Mouse (Mus musculus) embryonic facial prominence, embryonic 12.5 days (tissue): ENCODE data around the gene Lemd2. TPM values are rescaled to one million over a fixed set of nuclear protein-coding genes. Genes with fewer than 3 reads are reported as not detected.
A peak's percentile ranks its signal among the peaks of the same experiment; 100 is the strongest.

Experiments
- ATAC-seq: fragments of 200-750 bp; cut with Nextera tagmentation; 2 replicates; pipeline ENCODE4 v1.8.0; 2017; ENCODE audit not compliant: insufficient number of reproducible peaks, insufficient read depth, low FRiP score, low TSS enrichment
- H3K27ac ChIP-seq: fragments of 300-500 bp; sonication (generic); 2 replicates; pipeline ENCODE4 v1.5.1; 2016; ENCODE audit warnings: mild to moderate bottlenecking
- H3K27me3 ChIP-seq: fragments of 300-500 bp; sonication (generic); 2 replicates; pipeline ENCODE4 v1.6.1; 2016; ENCODE audit warnings: mild to moderate bottlenecking, moderate library complexity
- H3K36me3 ChIP-seq: fragments of 300-500 bp; sonication (generic); 2 replicates; pipeline ENCODE4 v1.6.1; 2016; ENCODE audit warnings: mild to moderate bottlenecking
- H3K4me1 ChIP-seq: fragments of 300-500 bp; sonication (generic); 2 replicates; pipeline ENCODE4 v1.6.1; 2016
- H3K4me2 ChIP-seq: fragments of 300-500 bp; sonication (generic); replicated peaks from 2 replicates; pipeline ENCODE4 v1.6.1; 2016; ENCODE audit warnings: mild to moderate bottlenecking, moderate library complexity
- H3K4me3 ChIP-seq: fragments of 300-500 bp; sonication (generic); 2 replicates; pipeline ENCODE4 v1.5.1; 2016; ENCODE audit warnings: mild to moderate bottlenecking
- H3K9ac ChIP-seq: fragments of 300-500 bp; sonication (generic); 2 replicates; pipeline ENCODE4 v1.6.1; 2016; ENCODE audit warnings: mild to moderate bottlenecking, moderate library complexity
- H3K9me3 ChIP-seq: fragments of 300-500 bp; sonication (generic); 2 replicates; pipeline ENCODE4 v1.6.1; 2016; ENCODE audit warnings: mild to moderate bottlenecking, moderate library complexity
- WGBS: fragments of 180-500 bp; shearing (Covaris S2); methylation state at CpG from one replicate; pipeline ENCODE4 v1.1.7; 2016; 5-methylcytosine and 5-hydroxymethylcytosine counted together
- polyA plus RNA-seq: library from polyadenylated mRNA; unstranded; fragments of >200 nt; fragmentation: Nextera tagmentation; extraction: Ambion mirVana; gene quantifications from 2 replicates; pipeline ENCODE4 v1.2.1, GENCODE M21; 2016

Gene Lemd2
- polyA plus RNA-seq, 1 experiment from 2014 or later: 30.9 TPM

DNA sequence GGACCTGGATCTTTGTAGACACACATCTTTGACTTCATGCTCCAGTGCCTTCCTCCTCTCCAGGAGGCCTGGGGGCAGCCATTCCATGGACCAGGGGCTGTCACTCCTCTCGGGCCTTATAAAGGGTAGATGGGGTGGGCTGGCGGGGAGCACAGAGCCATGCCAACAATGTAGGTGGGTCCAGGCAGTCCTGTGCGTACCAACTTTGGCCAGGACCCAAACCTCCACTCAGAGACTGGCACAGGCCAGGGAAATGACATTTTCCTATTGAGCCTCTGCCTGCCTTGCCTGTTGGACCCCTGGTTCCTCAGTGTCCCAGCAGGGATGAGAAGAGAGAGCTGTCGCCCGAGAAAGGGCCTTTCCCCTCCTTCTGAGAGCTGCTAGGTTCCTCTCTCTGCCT is 21.9 kb downstream of the Lemd2 start:
- Histone ChIP-seq H3K4me2 (no peak overlapping the region), H3K4me1 (0 out of 2 replicates have a peak, but pooled peaks cover 3% of the 10 kb centered on the region), H3K9ac (no peak overlapping the region), H3K4me3 (no peak overlapping the region), H3K9me3 (no peaks in the 10 kb centered on the region), H3K36me3 (no peaks in the 10 kb centered on the region), H3K27ac (no peak overlapping the region), H3K27me3 (no peaks in the 10 kb centered on the region)
- no peak for ATAC-seq
- 75% methylated on average over 5 of the region's 5 CpGs for WGBS

DNA sequence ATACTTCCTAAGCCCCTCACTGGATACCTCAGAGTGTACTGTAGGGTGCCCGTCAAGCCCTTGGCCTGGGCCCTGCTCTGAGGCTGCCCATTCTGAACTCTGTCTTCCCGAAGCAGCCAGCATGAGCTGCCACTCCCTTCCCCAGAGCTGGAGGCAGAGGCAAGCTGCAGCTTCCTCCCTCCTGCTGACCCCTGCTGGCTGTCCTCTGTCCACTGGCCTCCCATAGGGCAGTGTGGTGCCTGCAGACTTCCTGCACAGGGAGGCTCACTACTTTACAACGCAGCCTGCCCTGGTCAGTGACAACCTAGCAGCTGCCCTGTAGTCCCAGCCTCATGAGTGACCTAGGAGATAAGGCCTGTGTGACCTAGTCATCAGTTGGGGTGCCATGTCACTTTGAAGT is 22.6 kb downstream of the Lemd2 start:
- Histone ChIP-seq H3K9ac (no peak overlapping the region), H3K4me3 (no peak overlapping the region), H3K27ac (no peak overlapping the region), H3K9me3 (no peaks in the 10 kb centered on the region), H3K4me2 (no peak overlapping the region), H3K36me3 (no peaks in the 10 kb centered on the region), H3K27me3 (no peaks in the 10 kb centered on the region), H3K4me1 (0 out of 2 replicates have a peak, but pooled peaks cover 3% of the 10 kb centered on the region)
- no peak for ATAC-seq
- WGBS: 31% methylated on average over 3 of the region's 3 CpGs

DNA sequence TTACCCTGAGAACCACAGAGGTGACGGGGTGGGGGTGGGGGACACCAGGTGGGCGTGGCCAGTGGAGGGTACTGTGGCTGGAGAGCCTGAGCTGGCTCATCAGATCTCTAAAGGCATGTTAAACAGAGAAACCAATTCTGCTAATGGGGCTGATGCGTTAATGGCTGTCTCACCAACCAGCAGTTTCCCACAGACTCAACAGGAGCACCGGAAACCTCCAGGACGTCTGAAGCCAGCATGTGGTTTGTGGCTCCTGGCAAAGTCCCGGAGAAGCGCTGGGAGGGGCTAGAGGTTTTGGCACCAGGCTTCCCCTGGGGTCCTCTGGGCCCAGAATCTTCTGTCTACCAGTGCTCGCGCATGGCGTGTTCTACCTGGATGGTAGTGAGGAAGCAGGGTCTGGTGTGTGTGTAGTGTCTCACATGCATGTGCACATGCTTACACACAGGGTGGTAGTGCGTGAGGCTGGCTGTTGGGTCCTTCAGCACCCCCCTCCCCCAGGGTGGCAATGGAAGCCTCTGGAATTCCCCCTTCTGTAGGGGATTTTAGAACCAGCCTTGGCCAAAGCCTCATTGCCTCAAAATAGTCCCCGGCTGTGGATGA is 24.5 kb downstream of the Lemd2 start:
- H3K9me3 ChIP-seq: no peaks in the 10 kb centered on the region
- 61% methylated on average over 12 of the region's 12 CpGs for WGBS
- no peak overlapping the region for H3K4me2 ChIP-seq
- no peak overlapping the region for H3K4me3 ChIP-seq
- no peaks in the 10 kb centered on the region for H3K27me3 ChIP-seq
- peaks cover 17% of the 10 kb centered on the region for H3K4me1 ChIP-seq
- no peak overlapping the region for H3K27ac ChIP-seq
- no peak for ATAC-seq
- no peaks in the 10 kb centered on the region for H3K36me3 ChIP-seq
- no peak overlapping the region for H3K9ac ChIP-seq

DNA sequence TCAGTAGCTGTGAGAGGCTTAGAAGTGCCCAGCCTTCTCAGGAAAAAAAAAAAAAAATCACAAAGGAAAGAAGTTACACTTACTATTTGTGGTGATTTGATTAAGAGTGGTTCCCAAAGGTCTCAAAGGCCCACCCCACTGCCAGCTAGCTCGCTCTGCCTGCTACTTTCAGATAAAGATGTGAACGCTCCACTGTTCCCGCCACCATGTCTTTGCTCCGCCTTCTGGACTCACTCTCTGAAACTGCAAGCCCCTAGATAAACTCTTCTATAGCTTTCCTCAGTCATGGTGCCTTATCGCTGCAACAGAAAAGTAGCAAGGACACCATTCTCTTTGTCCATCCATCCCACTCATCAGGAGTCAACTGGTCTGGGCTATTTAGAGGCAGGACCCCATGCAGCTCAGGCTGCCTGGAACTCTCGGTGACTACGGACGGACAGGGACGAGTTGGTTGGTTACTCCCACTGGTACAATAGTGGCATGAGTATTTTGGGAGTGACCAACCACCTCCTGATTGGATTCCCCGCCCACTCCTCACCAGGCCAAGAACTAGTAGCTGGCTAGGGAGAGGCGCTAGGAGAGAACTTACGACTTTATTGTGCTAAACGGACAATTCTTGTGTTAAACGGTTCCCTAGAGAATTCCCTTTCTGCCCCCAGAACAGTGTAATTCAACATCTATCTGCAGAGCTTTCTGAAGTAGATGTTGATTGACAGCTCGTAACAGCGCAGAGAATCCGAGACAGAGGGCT is 25.7 kb downstream of the Lemd2 start:
- WGBS: 90% methylated on average over 17 of the region's 17 CpGs
- no peaks in the 10 kb centered on the region for H3K36me3 ChIP-seq
- H3K27ac ChIP-seq: no peak overlapping the region
- no peak for ATAC-seq
- H3K4me3 ChIP-seq: no peak overlapping the region
- H3K4me1 ChIP-seq: peaks cover 17% of the 10 kb centered on the region
- no peak overlapping the region for H3K9ac ChIP-seq
- H3K27me3 ChIP-seq: no peaks in the 10 kb centered on the region
- H3K9me3 ChIP-seq: no peaks in the 10 kb centered on the region
- H3K4me2 ChIP-seq: no peak overlapping the region

DNA sequence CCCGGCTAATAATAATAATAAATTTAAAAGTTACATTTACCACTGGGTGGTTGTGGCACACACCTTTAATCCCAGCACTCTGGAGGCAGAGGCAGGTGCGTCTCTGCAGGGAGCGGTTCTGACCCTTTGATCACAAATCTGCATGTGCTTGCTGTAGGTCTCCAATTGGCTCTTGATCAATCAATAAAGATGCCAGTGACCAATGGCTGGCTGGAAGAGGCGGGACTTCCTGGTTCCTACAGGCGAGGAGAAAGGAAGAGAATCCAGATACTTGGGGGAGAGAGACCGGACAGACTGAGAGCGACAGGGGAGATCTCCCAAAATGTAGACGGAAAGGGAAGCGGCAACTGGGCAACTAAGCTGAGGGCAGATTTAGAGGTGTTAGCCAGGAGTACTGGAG is 26.2 kb downstream of the Lemd2 start:
- Histone ChIP-seq H3K4me3 (no peak overlapping the region), H3K9ac (no peak overlapping the region), H3K27me3 (no peaks in the 10 kb centered on the region), H3K4me2 (no peak overlapping the region), H3K9me3 (no peaks in the 10 kb centered on the region), H3K4me1 (peaks cover 17% of the 10 kb centered on the region), H3K36me3 (no peaks in the 10 kb centered on the region), H3K27ac (no peak overlapping the region)
- ATAC-seq: no peak
- WGBS: 87% methylated on average over 9 of the region's 9 CpGs

DNA sequence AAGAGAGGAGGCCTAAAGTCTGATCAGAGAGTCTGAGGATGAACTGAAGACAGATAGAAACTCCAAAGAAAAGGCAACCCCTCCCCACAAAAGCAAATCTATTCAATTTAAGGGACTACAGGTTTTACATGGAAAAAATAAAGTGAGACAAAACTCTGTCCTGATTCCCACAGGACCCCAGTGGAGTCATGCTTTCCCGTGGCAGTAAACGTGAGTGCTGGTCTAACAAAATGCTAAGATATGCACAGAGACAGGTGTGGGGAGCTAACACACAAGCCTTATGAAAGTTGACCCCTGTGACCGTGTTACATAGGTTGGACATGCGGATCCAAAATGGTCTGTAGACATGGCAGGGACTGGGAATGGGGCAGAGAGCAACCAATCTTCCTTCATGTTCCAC is 27.5 kb downstream of the Lemd2 start:
- H3K27ac ChIP-seq: no peak overlapping the region
- no peaks in the 10 kb centered on the region for H3K27me3 ChIP-seq
- H3K4me2 ChIP-seq: no peak overlapping the region
- no peak overlapping the region for H3K9ac ChIP-seq
- WGBS: 83% methylated on average over 4 of the region's 4 CpGs
- no peaks in the 10 kb centered on the region for H3K9me3 ChIP-seq
- no peak for ATAC-seq
- no peaks in the 10 kb centered on the region for H3K36me3 ChIP-seq
- peaks cover 17% of the 10 kb centered on the region for H3K4me1 ChIP-seq
- no peak overlapping the region for H3K4me3 ChIP-seq

DNA sequence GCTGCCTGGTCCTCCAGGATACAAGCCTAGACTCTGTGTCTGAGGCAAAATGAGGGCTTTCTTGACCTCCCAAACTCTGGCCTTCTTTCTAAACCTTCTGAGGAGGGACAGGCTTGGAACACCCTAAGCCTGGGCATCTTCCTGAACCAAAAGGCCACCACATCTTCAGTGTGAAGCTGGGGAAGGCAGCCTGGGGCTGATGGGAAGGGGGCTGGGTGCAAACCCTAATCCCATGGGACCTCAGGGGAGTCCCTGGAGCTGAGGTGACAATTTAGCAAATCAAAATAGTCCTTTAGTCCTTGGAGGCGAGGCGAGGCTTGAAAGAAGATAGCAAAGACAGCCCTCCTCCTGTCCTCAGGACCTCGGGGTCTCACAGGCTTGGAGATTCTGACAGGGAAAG is 28.0 kb downstream of the Lemd2 start:
- Histone ChIP-seq H3K9ac (no peak overlapping the region), H3K27me3 (no peaks in the 10 kb centered on the region), H3K4me3 (no peak overlapping the region), H3K4me1 (peaks cover 17% of the 10 kb centered on the region), H3K27ac (no peak overlapping the region), H3K4me2 (no peak overlapping the region), H3K9me3 (no peaks in the 10 kb centered on the region), H3K36me3 (no peaks in the 10 kb centered on the region)
- 78% methylated on average over 3 of the region's 3 CpGs for WGBS
- no peak for ATAC-seq

DNA sequence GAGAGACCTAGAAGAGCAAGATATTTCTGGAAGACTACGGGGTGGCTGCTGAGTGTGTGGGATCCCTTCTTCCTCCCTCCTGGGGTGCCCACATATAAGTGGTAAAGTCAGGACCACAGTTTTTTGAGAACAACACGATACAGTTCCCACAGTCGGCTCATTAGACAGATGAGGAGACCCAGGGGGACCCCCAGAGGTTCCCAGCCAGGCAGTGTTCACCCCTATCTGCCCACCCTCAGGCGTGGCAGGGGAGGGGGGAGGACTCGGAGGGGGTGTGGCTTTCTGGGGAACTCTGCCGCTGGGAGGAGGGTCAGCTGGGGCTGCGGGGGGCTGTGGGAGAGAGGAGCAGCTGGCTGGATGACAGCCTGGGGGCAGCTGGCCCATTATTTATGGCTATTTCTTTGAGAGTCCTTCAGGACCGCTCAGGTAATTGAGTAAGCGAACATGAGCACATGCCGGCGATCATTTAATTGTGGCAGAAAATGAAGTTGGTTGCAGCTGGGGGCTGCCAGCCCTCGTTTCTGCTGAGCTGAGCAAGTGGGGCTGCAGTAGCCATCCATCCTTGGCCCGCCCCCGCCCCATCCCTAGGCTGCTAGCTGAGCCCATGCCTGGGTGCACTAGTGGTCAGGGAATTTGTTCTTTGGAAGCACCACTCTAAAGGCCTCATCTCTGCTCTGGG is 28.9 kb downstream of the Lemd2 start:
- Histone ChIP-seq H3K4me3 (no peak overlapping the region), H3K4me1 (peaks cover 27% of the 10 kb centered on the region), H3K36me3 (no peaks in the 10 kb centered on the region), H3K27me3 (no peaks in the 10 kb centered on the region), H3K4me2 (peak overlapping the region; percentile 19), H3K9ac (no peak overlapping the region), H3K27ac (peak overlapping the region; percentile 37; the same call in 1 of the 2 replicates), H3K9me3 (no peaks in the 10 kb centered on the region)
- ATAC-seq: peak; percentile 57; the same call in 1 of the 2 replicates
- WGBS: 22% methylated on average over 14 of the region's 14 CpGs

DNA sequence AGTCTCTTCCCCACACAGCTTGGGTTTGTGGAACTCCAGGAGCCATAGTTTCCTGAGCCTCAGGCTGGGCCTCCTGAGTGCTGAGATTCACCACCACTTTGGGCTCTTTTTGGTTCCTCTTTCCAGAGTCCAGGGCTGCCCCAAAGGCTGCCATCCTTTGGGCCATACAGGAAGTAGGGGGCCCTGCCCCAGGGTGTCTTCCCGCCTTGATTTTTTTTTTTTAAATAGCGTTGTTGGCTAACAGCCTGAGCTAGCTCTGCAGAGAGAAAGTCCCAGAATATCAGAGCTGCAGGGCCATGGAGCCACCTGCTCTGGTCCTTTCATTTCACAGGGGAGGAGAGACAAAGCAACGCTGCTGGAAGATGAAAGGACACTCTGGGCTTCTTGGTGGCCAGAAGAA is 30.6 kb downstream of the Lemd2 start:
- H3K36me3 ChIP-seq: no peaks in the 10 kb centered on the region
- 0 out of 2 replicates have a peak overlapping the region, but pooled peaks have one; percentile 13 for H3K27ac ChIP-seq
- WGBS: 66% methylated on average over 3 of the region's 3 CpGs
- no peak for ATAC-seq
- peaks cover 38% of the 10 kb centered on the region for H3K4me1 ChIP-seq
- H3K27me3 ChIP-seq: no peaks in the 10 kb centered on the region
- no peak overlapping the region for H3K9ac ChIP-seq
- H3K4me3 ChIP-seq: no peak overlapping the region
- no peaks in the 10 kb centered on the region for H3K9me3 ChIP-seq
- no peak overlapping the region for H3K4me2 ChIP-seq

DNA sequence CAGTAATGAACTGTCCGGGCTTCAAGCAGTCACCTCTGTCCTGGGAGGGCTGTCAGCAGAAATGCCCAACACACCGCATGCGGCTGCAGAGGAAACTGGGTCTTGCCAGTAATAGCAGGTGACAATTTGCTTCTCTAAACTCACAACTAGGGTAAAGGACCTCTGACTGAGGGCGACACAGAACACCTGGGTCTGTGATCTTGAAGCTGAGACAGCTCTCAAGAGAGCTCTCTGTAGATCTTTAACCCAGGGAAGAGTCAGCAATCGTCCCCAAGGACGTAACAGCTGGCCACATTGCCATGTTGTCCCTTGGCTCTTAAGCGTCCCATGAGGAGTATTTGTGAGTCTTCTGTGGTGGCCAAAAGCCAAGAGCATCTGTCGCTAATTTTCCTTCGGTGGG is 31.8 kb downstream of the Lemd2 start:
- 82% methylated on average over 9 of the region's 9 CpGs for WGBS

DNA sequence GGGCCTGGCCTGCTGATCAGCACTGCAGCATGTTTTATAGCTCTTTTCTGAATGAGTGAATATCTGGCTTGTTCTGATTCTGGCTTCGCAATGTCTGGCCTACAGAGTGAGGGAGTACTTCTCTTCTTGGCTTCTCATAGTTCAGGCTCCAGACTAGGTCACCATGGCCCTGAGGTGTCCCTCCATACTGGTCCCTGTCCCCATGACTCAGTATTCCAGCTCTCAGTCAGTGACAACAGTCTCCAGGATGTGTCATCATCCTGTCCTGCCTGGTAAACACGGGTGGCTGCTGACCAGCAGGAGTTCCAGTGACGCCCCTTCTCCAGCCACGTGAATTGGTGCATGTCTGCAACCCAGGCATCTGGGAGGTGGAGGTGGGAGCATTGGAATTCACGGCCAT is 33.1 kb downstream of the Lemd2 start:
- Histone ChIP-seq H3K9ac (no peak overlapping the region), H3K27ac (0 out of 2 replicates have a peak overlapping the region, but pooled peaks have one; percentile 9), H3K9me3 (no peaks in the 10 kb centered on the region), H3K4me2 (no peak overlapping the region), H3K27me3 (no peaks in the 10 kb centered on the region), H3K36me3 (no peaks in the 10 kb centered on the region), H3K4me1 (peaks cover 36% of the 10 kb centered on the region), H3K4me3 (no peak overlapping the region)
- no peak for ATAC-seq
- 71% methylated on average over 5 of the region's 5 CpGs for WGBS

More for the DNA sequence above, 31.8 kb downstream of the Lemd2 start:
- no peak overlapping the region for H3K27ac ChIP-seq
- no peaks in the 10 kb centered on the region for H3K36me3 ChIP-seq
- H3K4me2 ChIP-seq: no peak overlapping the region
- H3K9ac ChIP-seq: no peak overlapping the region
- no peaks in the 10 kb centered on the region for H3K9me3 ChIP-seq
- ATAC-seq: no peak
- peaks cover 38% of the 10 kb centered on the region for H3K4me1 ChIP-seq
- no peaks in the 10 kb centered on the region for H3K27me3 ChIP-seq
- no peak overlapping the region for H3K4me3 ChIP-seq
